Mouse (Mus musculus) olfactory bulb, adult 2 months (tissue): Measurements from ENCODE around the gene Zfp971. TPM values are rescaled to one million over a fixed set of nuclear protein-coding genes. Genes with fewer than 3 reads are reported as not detected.
"Not testable (repeated sequence)": the region's sequence is repeated elsewhere in the genome, so short reads cannot be mapped to it uniquely, and the experiment has no call there.

Experiments used
- H3K27ac ChIP-seq: fragments of 200-500 bp; 2 replicates; pipeline ENCODE4 v1.5.1; 2012; ENCODE audit warnings: low read depth, low read length; ENCODE audit not compliant: insufficient read depth
- H3K4me1 ChIP-seq: fragments of 200-500 bp; 2 replicates; pipeline ENCODE4 v1.6.1; 2012; ENCODE audit warnings: low read length; ENCODE audit not compliant: control insufficient read depth, insufficient read depth
- H3K4me3 ChIP-seq: fragments of 200-500 bp; 2 replicates; pipeline ENCODE4 v1.5.1; 2012; ENCODE audit warnings: mild to moderate bottlenecking, low read depth, low read length, moderate library complexity; ENCODE audit not compliant: insufficient read depth
- CTCF ChIP-seq: fragments of 200-500 bp; IDR thresholded peaks from 2 replicates; pipeline ENCODE4 v1.5.1; 2012; ENCODE audit warnings: low read depth, mild to moderate bottlenecking, low read length, moderate library complexity; ENCODE audit not compliant: insufficient read depth
- POLR2A ChIP-seq: fragments of 200-500 bp; IDR thresholded peaks from 2 replicates; pipeline ENCODE4 v1.6.1; 2012; ENCODE audit warnings: mild to moderate bottlenecking, low read depth, low read length, moderate library complexity; ENCODE audit not compliant: insufficient read depth
- WGBS: fragments of 180-500 bp; shearing (Covaris S2); methylation state at CpG from one replicate; pipeline ENCODE4 v1.1.7; 2018; 5-methylcytosine and 5-hydroxymethylcytosine counted together
- polyA plus RNA-seq: library from polyadenylated mRNA; stranded (reverse); fragments of >200 nt; gene quantifications from 2 replicates; pipeline ENCODE4 v1.2.4, GENCODE M21; 2012; ENCODE audit warnings: low replicate concordance; ENCODE audit not compliant: missing spikeins, insufficient read depth, insufficient read length

Gene Zfp971
- not detected in 2 replicates for polyA plus RNA-seq

DNA sequence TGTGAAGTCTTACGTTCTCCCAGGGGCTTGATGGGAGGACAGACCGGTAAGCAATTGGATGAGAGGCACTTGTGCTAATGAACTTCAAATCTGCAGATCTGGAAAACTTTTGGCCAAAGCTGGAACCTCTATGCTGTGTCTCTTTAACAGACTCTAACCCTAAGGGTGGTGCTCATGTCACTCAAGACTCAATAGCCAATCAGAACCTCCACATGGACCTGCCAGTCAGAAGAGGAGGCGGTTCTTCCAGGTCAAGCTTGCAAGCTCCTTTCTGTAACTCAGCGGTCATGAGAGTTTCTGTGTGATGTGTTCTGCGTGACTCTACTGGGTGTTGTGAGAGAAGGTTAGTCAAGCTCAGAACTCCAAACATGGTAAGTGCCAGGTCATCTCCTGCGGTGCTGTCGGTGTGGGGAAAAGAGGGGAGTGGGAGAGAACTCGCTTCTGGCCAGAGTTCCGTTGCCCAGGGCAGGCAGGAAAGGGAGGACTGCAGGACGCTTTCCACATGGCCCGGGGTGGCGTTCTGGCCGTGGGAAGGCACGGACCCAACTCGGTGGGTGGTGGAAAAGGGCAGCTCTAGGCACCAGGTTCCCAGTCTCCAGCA lies at the start of gene Zfp971:
Zfp971 (plus strand) TSS at position 274 of the 601 bp plus-strand sequence.
- not testable (repeated sequence) for H3K27ac ChIP-seq, H3K4me1 ChIP-seq
- peak within 1 kb of the TSS; percentile 49 for H3K4me3 ChIP-seq
- 1% methylated on average over 15 of the region's 15 CpGs for WGBS

DNA sequence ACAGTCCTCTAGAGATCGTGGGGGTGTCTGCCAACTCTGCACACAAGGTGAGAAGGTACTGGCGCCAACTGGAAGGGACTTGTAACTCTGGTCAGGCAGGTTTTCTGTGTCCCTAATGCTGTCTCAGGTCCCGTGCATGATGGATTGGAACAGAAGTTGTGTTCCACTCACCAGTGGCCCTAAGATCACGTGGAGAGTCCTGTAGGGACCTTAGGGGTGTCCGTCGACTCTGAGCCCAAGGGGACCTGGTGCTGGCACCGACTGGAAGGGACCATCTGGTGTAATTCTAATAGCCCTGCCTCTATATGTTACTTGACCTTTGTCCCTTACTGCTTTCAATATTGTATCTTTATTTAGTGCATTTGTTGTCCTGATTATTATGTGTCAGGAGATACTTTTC lies 48.3 kb upstream of the Zfp971 start:
- not testable (repeated sequence) for H3K4me3 ChIP-seq, H3K4me1 ChIP-seq, H3K27ac ChIP-seq
- WGBS, result 77% methylated on average over 7 of the region's 7 CpGs

DNA sequence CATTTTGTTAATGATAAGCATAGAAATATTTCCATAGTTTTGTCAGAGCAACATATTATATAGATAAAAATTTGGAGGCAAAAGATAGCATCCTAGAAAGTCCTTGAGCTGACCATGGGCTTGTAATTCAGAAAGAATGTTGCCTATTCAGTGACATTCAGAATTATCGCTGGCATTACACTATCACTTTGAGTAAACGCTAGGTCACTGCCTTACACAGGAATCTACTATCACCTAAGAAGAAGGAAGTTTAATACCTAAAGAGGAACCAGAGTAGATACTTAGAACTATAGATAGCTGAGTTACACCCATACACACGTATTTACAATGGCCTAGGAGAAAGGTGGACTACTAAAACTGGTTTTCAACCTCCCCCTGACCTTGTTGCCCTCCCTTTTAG lies 3.6 kb upstream of the Zfp971 start:
- not testable (repeated sequence) for H3K27ac ChIP-seq

DNA sequence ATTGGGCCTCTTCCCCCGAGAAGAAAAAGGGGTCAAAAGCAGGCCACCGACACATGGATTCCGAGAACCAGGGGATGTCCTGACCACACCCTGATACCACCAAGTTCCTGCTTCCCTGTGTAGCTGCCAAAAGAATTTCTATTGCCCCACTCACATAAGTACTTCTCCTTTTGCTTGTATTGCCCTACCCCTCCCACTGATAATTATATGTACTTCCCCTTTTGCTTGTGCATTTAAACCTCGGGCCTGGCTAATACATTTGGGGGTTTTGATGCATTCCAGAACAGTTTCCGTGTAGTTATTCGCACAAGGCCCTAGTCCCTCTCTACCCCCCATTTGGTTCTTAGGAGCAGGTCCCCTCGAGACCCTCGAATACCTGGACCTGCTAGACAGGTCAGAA lies 2.3 kb upstream of the Zfp971 start:
- not testable (repeated sequence) for H3K27ac ChIP-seq, H3K4me3 ChIP-seq, H3K4me1 ChIP-seq
- WGBS, result 85% methylated on average over 8 of the region's 8 CpGs

More for the DNA sequence above, 3.6 kb upstream of the Zfp971 start:
- not testable (repeated sequence) for H3K4me1 ChIP-seq, H3K4me3 ChIP-seq
- WGBS, result 86% methylated on average over 3 of the region's 3 CpGs

DNA sequence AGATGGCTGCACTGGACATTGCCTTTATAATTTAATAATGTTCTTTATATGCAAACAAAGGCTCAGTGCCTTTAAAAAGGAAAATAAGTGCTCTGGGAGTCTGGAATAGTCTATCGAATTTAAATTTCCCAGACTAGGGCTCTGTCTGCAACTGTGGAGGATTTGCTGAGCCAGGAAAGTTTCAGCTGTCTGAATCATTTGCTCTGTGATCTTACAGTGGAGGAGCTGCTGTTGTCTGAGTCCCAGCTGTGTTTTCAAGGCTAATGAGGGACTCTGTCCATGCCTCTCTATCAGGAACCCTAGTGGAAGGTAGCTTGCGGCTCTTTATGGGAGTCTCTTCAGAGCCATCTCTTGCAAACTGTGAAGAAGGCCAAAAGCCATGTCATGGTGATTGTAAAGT lies 777 bp downstream of the Zfp971 start:
- not testable (repeated sequence) for H3K27ac ChIP-seq, H3K4me1 ChIP-seq
- WGBS, result 10% methylated on average over 2 of the region's 2 CpGs
- peak overlapping the region; percentile 49 for H3K4me3 ChIP-seq

DNA sequence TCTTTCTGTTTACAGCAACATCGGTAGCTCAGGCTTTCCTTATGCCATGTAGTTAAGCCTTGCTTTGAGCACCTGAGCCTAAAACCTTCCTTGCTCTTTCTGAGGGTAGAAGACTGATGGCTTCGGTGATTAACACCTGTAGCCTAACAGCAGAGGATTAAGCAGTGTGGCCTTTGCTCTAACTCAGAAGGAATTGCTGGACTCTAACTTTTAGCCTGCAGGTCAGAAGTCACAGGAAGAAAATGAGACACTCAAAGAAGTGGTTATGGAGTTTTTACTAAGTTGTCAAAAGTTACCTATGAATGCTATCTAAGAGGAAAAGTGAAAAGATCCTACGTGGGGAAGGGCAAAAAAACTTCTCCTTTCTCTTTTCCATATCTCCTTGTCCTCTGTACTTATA lies 4.5 kb downstream of the Zfp971 start:
- not testable (repeated sequence) for H3K4me3 ChIP-seq, H3K27ac ChIP-seq, H3K4me1 ChIP-seq
- 97% methylated on average over 3 of the region's 3 CpGs for WGBS

DNA sequence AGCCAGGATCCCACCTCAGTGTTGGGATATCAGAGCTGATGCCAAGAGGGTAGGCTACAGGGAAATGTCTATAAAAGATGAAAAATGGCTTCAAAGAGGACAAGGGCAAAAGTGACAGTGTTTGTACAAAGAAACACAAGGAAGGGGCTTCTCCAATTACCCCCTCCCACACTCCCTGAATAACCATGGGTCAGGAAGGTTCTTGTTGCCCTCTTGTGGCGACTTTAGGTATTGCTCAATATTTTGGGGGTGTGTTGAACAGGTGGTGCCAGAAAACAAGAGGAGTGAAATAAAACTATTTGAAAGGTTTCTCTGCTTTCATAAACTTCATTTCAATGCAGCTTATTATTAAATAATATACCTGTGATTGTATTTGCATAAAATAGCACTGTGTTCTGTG lies 35.1 kb downstream of the Zfp971 start:
- no peak overlapping the region for H3K4me3 ChIP-seq
- WGBS, result 4% methylated on average over 1 of the region's 1 CpGs
- H3K4me1 ChIP-seq, result no peaks in the 10 kb centered on the region
- TF ChIP-seq POLR2A (no peak), CTCF (no peak)
- no peak overlapping the region for H3K27ac ChIP-seq

DNA sequence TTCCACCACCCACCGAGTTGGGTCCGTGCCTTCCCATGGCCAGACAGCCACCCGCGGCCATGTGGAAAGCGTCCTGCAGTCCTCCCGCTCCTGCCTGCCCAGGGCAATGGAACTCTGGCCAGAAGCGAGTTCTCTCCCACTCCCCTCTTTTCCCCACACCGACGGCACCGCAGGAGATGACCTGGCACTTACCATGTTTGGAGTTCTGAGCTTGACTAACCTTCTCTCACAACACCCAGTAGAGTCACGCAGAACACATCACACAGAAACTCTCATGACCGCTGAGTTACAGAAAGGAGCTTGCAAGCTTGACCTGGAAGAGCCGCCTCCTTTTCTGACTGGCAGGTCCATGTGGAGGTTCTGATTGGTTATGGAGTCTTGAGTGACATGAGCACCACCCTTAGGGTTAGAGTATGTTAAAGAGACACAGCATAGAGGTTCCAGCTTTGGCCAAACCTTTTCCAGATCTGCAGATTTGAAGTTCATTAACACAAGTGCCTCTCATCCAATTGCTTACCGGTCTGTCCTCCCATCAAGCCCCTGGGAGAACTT lies 55.2 kb downstream of the Zfp971 start, which contains the start of gene Zfp931:
Zfp931 (minus strand) TSS at position 311 of the 552 bp plus-strand sequence.
- H3K4me1 ChIP-seq, H3K27ac ChIP-seq: not testable (repeated sequence)
- under 1% methylated on average over 9 of the region's 14 CpGs for WGBS
- H3K4me3 ChIP-seq, result peak within 1 kb of the TSS; percentile 55

Other genes starting within 250 kb of the Zfp971 start
- not detected in 2 replicates for gene Gm14325, start 182.9 kb upstream of the Zfp971 start, polyA plus RNA-seq
- not detected in 2 replicates for gene Gm14327, start 126.2 kb upstream of the Zfp971 start, polyA plus RNA-seq
- not detected in 2 replicates for gene Zfp972, start 97.7 kb upstream of the Zfp971 start, polyA plus RNA-seq
- not detected in 2 replicates for gene Gm14326, start 66.0 kb upstream of the Zfp971 start, polyA plus RNA-seq
- not detected in 2 replicates for gene Zfp931, start 55.2 kb downstream of the Zfp971 start, polyA plus RNA-seq
- gene Phactr3, start 95.7 kb downstream of the Zfp971 start, polyA plus RNA-seq, result not detected in 2 replicates